Mouse (Mus musculus): ENCODE results near the gene Mrtfa. TPM values are rescaled to one million over a fixed set of nuclear protein-coding genes. Genes with fewer than 3 reads are reported as not detected.

Mrtfa gene
- polyA plus RNA-seq, 1 experiment from 2014 or later = 30.2 TPM

GRCm38 (mm10) chr15:80981176-80981575 is 209.4 kb downstream of the Mrtfa start:
- no peaks in the 10 kb centered on the region for H3K27me3 ChIP-seq (replicated peaks)
- 94% methylated on average over 4 of the region's 4 CpGs for WGBS
- no peaks in the 10 kb centered on the region for H3K36me3 ChIP-seq
- peaks cover 8% of the 10 kb centered on the region for H3K4me1 ChIP-seq
- no peak overlapping the region for H3K9ac ChIP-seq
- no peak overlapping the region for H3K27ac ChIP-seq
- no peak overlapping the region for H3K4me2 ChIP-seq (replicated peaks)
- no peaks in the 10 kb centered on the region for H3K9me3 ChIP-seq
- no peak overlapping the region for H3K4me3 ChIP-seq
- ATAC-seq (ENCODE audit: low FRiP score, low read depth) = no peak

- no peak for ATAC-seq (ENCODE audit: low FRiP score, low read depth)
- 84% methylated on average over 4 of the region's 4 CpGs for WGBS
- Histone ChIP-seq H3K27me3 (replicated peaks) (no peaks in the 10 kb centered on the region), H3K9ac (no peak overlapping the region), H3K4me3 (no peak overlapping the region), H3K36me3 (no peaks in the 10 kb centered on the region), H3K9me3 (no peaks in the 10 kb centered on the region), H3K27ac (no peak overlapping the region), H3K4me2 (replicated peaks) (no peak overlapping the region), H3K4me1 (peaks cover 8% of the 10 kb centered on the region)
These were observed 210.9 kb downstream of the Mrtfa start for GRCm38 (mm10) chr15:80979611-80980010.

GRCm38 (mm10) chr15:80977620-80978334 is 212.8 kb downstream of the Mrtfa start, which contains the start of gene Sgsm3:
Sgsm3 (plus strand) TSS chr15:80977765.
- Histone ChIP-seq H3K36me3 (no peaks in the 10 kb centered on the region), H3K4me3 (peak within 1 kb of the TSS; percentile 74), H3K4me2 (replicated peaks) (peak within 1 kb of the TSS; percentile 89), H3K9ac (peak within 1 kb of the TSS; percentile 68), H3K27ac (no peak within 1 kb of the TSS), H3K9me3 (no peaks in the 10 kb centered on the region), H3K27me3 (replicated peaks) (no peaks in the 10 kb centered on the region), H3K4me1 (peaks cover 8% of the 10 kb centered on the region)
- WGBS = under 1% methylated on average over 67 of the region's 67 CpGs
- peak; percentile 94 for ATAC-seq (ENCODE audit: low FRiP score, low read depth)

GRCm38 (mm10) chr15:80975666-80976065 is 214.9 kb downstream of the Mrtfa start:
- no peak overlapping the region for H3K27ac ChIP-seq
- H3K27me3 ChIP-seq (replicated peaks) = no peaks in the 10 kb centered on the region
- no peaks in the 10 kb centered on the region for H3K36me3 ChIP-seq
- H3K9ac ChIP-seq = no peak overlapping the region
- H3K4me1 ChIP-seq = peaks cover 8% of the 10 kb centered on the region
- no peaks in the 10 kb centered on the region for H3K9me3 ChIP-seq
- no peak overlapping the region for H3K4me3 ChIP-seq
- WGBS = 89% methylated on average over 3 of the region's 3 CpGs
- no peak for ATAC-seq (ENCODE audit: low FRiP score, low read depth)
- H3K4me2 ChIP-seq (replicated peaks) = no peak overlapping the region

GRCm38 (mm10) chr15:80974311-80974710 is 216.2 kb downstream of the Mrtfa start:
- Histone ChIP-seq H3K27ac (no peak overlapping the region), H3K9me3 (no peaks in the 10 kb centered on the region), H3K4me1 (peaks cover 8% of the 10 kb centered on the region), H3K27me3 (replicated peaks) (no peaks in the 10 kb centered on the region), H3K4me2 (replicated peaks) (no peak overlapping the region), H3K9ac (no peak overlapping the region), H3K36me3 (peaks cover 10% of the 10 kb centered on the region), H3K4me3 (no peak overlapping the region)
- WGBS = 68% methylated on average over 5 of the region's 5 CpGs
- ATAC-seq (ENCODE audit: low FRiP score, low read depth) = no peak

- 88% methylated on average over 1 of the region's 1 CpGs for WGBS
- no peak for ATAC-seq (ENCODE audit: low FRiP score, low read depth)
- H3K27me3 ChIP-seq (replicated peaks) = no peaks in the 10 kb centered on the region
- peaks cover 52% of the 10 kb centered on the region for H3K36me3 ChIP-seq
- H3K4me2 ChIP-seq (replicated peaks) = no peak overlapping the region
- no peak overlapping the region for H3K4me3 ChIP-seq
- H3K27ac ChIP-seq = no peak overlapping the region
- no peak overlapping the region for H3K9ac ChIP-seq
- H3K4me1 ChIP-seq = no peaks in the 10 kb centered on the region
- H3K9me3 ChIP-seq = no peaks in the 10 kb centered on the region
These were observed 221.2 kb downstream of the Mrtfa start for GRCm38 (mm10) chr15:80969371-80969770.

Other genes starting within 250 kb of the Mrtfa start
- gene Adsl, start 242.3 kb downstream of the Mrtfa start, polyA plus RNA-seq (2016; fragmentation: Nextera tagmentation; extraction: Ambion mirVana) = 115 and 120 TPM in 2 replicates
- gene Sgsm3, start 213.0 kb downstream of the Mrtfa start, polyA plus RNA-seq (2016; fragmentation: Nextera tagmentation; extraction: Ambion mirVana) = 41.3 and 46.1 TPM in 2 replicates
- 1.1 and 1.3 TPM in 2 replicates for gene Mchr1, start 44.7 kb upstream of the Mrtfa start, polyA plus RNA-seq (2016; fragmentation: Nextera tagmentation; extraction: Ambion mirVana)
- 112 and 119 TPM in 2 replicates for gene Slc25a17, start 170.1 kb upstream of the Mrtfa start, polyA plus RNA-seq (2016; fragmentation: Nextera tagmentation; extraction: Ambion mirVana)
- 190 and 196 TPM in 2 replicates for gene St13, start 209.3 kb upstream of the Mrtfa start, polyA plus RNA-seq (2016; fragmentation: Nextera tagmentation; extraction: Ambion mirVana)
- gene Xpnpep3, start 209.4 kb upstream of the Mrtfa start, polyA plus RNA-seq (2016; fragmentation: Nextera tagmentation; extraction: Ambion mirVana) = 9.7 TPM in 2 replicates
- 1.9 and 2.0 TPM in 2 replicates for gene Dnajb7, start 217.5 kb upstream of the Mrtfa start, polyA plus RNA-seq (2016; fragmentation: Nextera tagmentation; extraction: Ambion mirVana)